Mouse (Mus musculus) heart, embryonic 12.5 days (tissue): Measurements from ENCODE around the gene Gm10337. TPM values are rescaled to one million over a fixed set of nuclear protein-coding genes. Genes with fewer than 3 reads are reported as not detected.

ENCODE experiments used
- ATAC-seq: fragments of 200-750 bp; cut with Nextera tagmentation; 2 replicates; pipeline ENCODE4 v1.8.0; 2017; ENCODE audit warnings: moderate TSS enrichment, moderate library complexity; ENCODE audit not compliant: insufficient number of reproducible peaks, low FRiP score
- H3K27ac ChIP-seq: fragments of 300-500 bp; sonication (generic); 2 replicates; pipeline ENCODE4 v1.5.1; 2016; ENCODE audit warnings: mild to moderate bottlenecking, moderate library complexity; ENCODE audit not compliant: poor library complexity, severe bottlenecking
- H3K27me3 ChIP-seq: fragments of 300-500 bp; sonication (generic); replicated peaks from 2 replicates; pipeline ENCODE4 v1.6.1; 2016; ENCODE audit warnings: mild to moderate bottlenecking, moderate library complexity
- H3K36me3 ChIP-seq: fragments of 300-500 bp; sonication (generic); 2 replicates; pipeline ENCODE4 v1.6.1; 2016; ENCODE audit warnings: mild to moderate bottlenecking, moderate library complexity
- H3K4me1 ChIP-seq: fragments of 300-500 bp; sonication (generic); replicated peaks from 2 replicates; pipeline ENCODE4 v1.6.1; 2016; ENCODE audit warnings: mild to moderate bottlenecking
- H3K4me2 ChIP-seq: fragments of 300-500 bp; sonication (generic); 2 replicates; pipeline ENCODE4 v1.6.1; 2016; ENCODE audit warnings: mild to moderate bottlenecking, moderate library complexity
- H3K4me3 ChIP-seq: fragments of 300-500 bp; sonication (generic); 2 replicates; pipeline ENCODE4 v1.5.1; 2016; ENCODE audit warnings: mild to moderate bottlenecking
- H3K9ac ChIP-seq: fragments of 300-500 bp; sonication (generic); 2 replicates; pipeline ENCODE4 v1.6.1; 2016; ENCODE audit warnings: mild to moderate bottlenecking, moderate library complexity
- H3K9me3 ChIP-seq: fragments of 300-500 bp; sonication (generic); replicated peaks from 2 replicates; pipeline ENCODE4 v1.6.1; 2016; ENCODE audit warnings: mild to moderate bottlenecking, moderate library complexity
- WGBS: fragments of 180-500 bp; shearing (Covaris S2); methylation state at CpG from one replicate; pipeline ENCODE4 v1.1.7; 2016; 5-methylcytosine and 5-hydroxymethylcytosine counted together
- polyA plus RNA-seq: library from polyadenylated mRNA; unstranded; fragments of >200 nt; fragmentation: Nextera tagmentation; extraction: Ambion mirVana; gene quantifications from 2 replicates; pipeline ENCODE4 v1.2.1, GENCODE M21; 2016

Gene Gm10337
- polyA plus RNA-seq, 1 experiment from 2014 or later, result not detected

GRCm38 (mm10) chr15:102468675-102469370 lies 34.7 kb upstream of the Gm10337 start:
- no peak overlapping the region for H3K27ac ChIP-seq
- H3K27me3 ChIP-seq, result no peaks in the 10 kb centered on the region
- peaks cover 4% of the 10 kb centered on the region; the same call in 1 of the 2 replicates for H3K36me3 ChIP-seq
- no peak for ATAC-seq
- no peak overlapping the region for H3K4me3 ChIP-seq
- no peak overlapping the region for H3K9ac ChIP-seq
- peaks cover 6% of the 10 kb centered on the region; the same call in 1 of the 2 replicates for H3K4me1 ChIP-seq
- H3K9me3 ChIP-seq, result no peaks in the 10 kb centered on the region
- H3K4me2 ChIP-seq, result no peak overlapping the region
- WGBS, result 90% methylated on average over 9 of the region's 9 CpGs

- peak; percentile 98 for ATAC-seq
- peak within 1 kb of the TSS; percentile 99 for H3K27ac ChIP-seq
- peak within 1 kb of the TSS; percentile 98 for H3K9ac ChIP-seq
- H3K9me3 ChIP-seq, result no peaks in the 10 kb centered on the region
- under 1% methylated on average over 35 of the region's 40 CpGs for WGBS
- H3K27me3 ChIP-seq, result no peaks in the 10 kb centered on the region
- H3K36me3 ChIP-seq, result peaks cover 16% of the 10 kb centered on the region
- peak within 1 kb of the TSS; percentile 81 for H3K4me3 ChIP-seq
- peaks cover 6% of the 10 kb centered on the region; the same call in 1 of the 2 replicates for H3K4me1 ChIP-seq
- H3K4me2 ChIP-seq, result peak within 1 kb of the TSS; percentile 62
Observed at GRCm38 (mm10) chr15:102470183-102470604, 33.3 kb upstream of the Gm10337 start, which contains the start of gene Pcbp2. TSS of gene Pcbp2 (plus strand) at chr15:102470539.

GRCm38 (mm10) chr15:102470605-102471294 lies 32.8 kb upstream of the Gm10337 start:
- Histone ChIP-seq H3K9me3 (no peaks in the 10 kb centered on the region), H3K27me3 (no peaks in the 10 kb centered on the region), H3K4me1 (peaks cover 6% of the 10 kb centered on the region; the same call in 1 of the 2 replicates), H3K9ac (peak overlapping the region; percentile 98), H3K4me2 (peak overlapping the region; percentile 62), H3K27ac (peak overlapping the region; percentile 99), H3K36me3 (peaks cover 22% of the 10 kb centered on the region), H3K4me3 (peak overlapping the region; percentile 81)
- peak; percentile 75 for ATAC-seq
- WGBS, result 0% methylated on average over 25 of the region's 67 CpGs

GRCm38 (mm10) chr15:102471295-102471645 lies 32.3 kb upstream of the Gm10337 start:
- no peak for ATAC-seq
- H3K9me3 ChIP-seq, result no peaks in the 10 kb centered on the region
- peaks cover 6% of the 10 kb centered on the region; the same call in 1 of the 2 replicates for H3K4me1 ChIP-seq
- H3K9ac ChIP-seq, result peak overlapping the region; percentile 98
- peak overlapping the region; percentile 81 for H3K4me3 ChIP-seq
- peaks cover 27% of the 10 kb centered on the region for H3K36me3 ChIP-seq
- no peaks in the 10 kb centered on the region for H3K27me3 ChIP-seq
- peak overlapping the region; percentile 62 for H3K4me2 ChIP-seq
- H3K27ac ChIP-seq, result peak overlapping the region; percentile 99
- WGBS, result 0% methylated on average over 10 of the region's 10 CpGs

- H3K9me3 ChIP-seq, result no peaks in the 10 kb centered on the region
- H3K4me3 ChIP-seq, result peak overlapping the region; percentile 81
- ATAC-seq, result no peak
- peak overlapping the region; percentile 56 for H3K9ac ChIP-seq
- H3K4me1 ChIP-seq, result peaks cover 6% of the 10 kb centered on the region; the same call in 1 of the 2 replicates
- peaks cover 31% of the 10 kb centered on the region for H3K36me3 ChIP-seq
- no peaks in the 10 kb centered on the region for H3K27me3 ChIP-seq
- no peak overlapping the region for H3K27ac ChIP-seq
- H3K4me2 ChIP-seq, result peak overlapping the region; percentile 64
Observed at GRCm38 (mm10) chr15:102471727-102472126, 31.8 kb upstream of the Gm10337 start.

- Histone ChIP-seq H3K27ac (no peak overlapping the region), H3K4me3 (no peak overlapping the region), H3K4me2 (peak overlapping the region; percentile 28; the same call in 1 of the 2 replicates), H3K9me3 (no peaks in the 10 kb centered on the region), H3K9ac (no peak overlapping the region), H3K36me3 (peaks cover 43% of the 10 kb centered on the region), H3K4me1 (peaks cover 6% of the 10 kb centered on the region; the same call in 1 of the 2 replicates), H3K27me3 (no peaks in the 10 kb centered on the region)
- WGBS, result 71% methylated on average over 2 of the region's 2 CpGs
- no peak for ATAC-seq
Observed at GRCm38 (mm10) chr15:102473246-102473645, 30.3 kb upstream of the Gm10337 start.

- WGBS, result 89% methylated on average over 2 of the region's 2 CpGs
- H3K9me3 ChIP-seq, result no peaks in the 10 kb centered on the region
- H3K36me3 ChIP-seq, result peaks cover 55% of the 10 kb centered on the region
- H3K9ac ChIP-seq, result no peak overlapping the region
- H3K4me3 ChIP-seq, result no peak overlapping the region
- no peaks in the 10 kb centered on the region for H3K27me3 ChIP-seq
- no peak for ATAC-seq
- H3K4me1 ChIP-seq, result peaks cover 6% of the 10 kb centered on the region; the same call in 1 of the 2 replicates
- H3K27ac ChIP-seq, result no peak overlapping the region
- H3K4me2 ChIP-seq, result no peak overlapping the region
Observed at GRCm38 (mm10) chr15:102474520-102474919, 29.0 kb upstream of the Gm10337 start.

- peak overlapping the region; percentile 40 for H3K4me2 ChIP-seq
- H3K36me3 ChIP-seq, result peaks cover 76% of the 10 kb centered on the region
- no peak overlapping the region for H3K9ac ChIP-seq
- peaks cover 15% of the 10 kb centered on the region for H3K4me1 ChIP-seq
- peak; percentile 48; the same call in 1 of the 2 replicates for ATAC-seq
- H3K27ac ChIP-seq, result peak overlapping the region; percentile 51
- no peaks in the 10 kb centered on the region for H3K9me3 ChIP-seq
- 43% methylated on average over 3 of the region's 3 CpGs for WGBS
- no peaks in the 10 kb centered on the region for H3K27me3 ChIP-seq
- H3K4me3 ChIP-seq, result no peak overlapping the region
Observed at GRCm38 (mm10) chr15:102483136-102483535, 20.4 kb upstream of the Gm10337 start.

GRCm38 (mm10) chr15:102485853-102486252 lies 17.7 kb upstream of the Gm10337 start:
- no peak for ATAC-seq

GRCm38 (mm10) chr15:102487664-102488063 lies 15.9 kb upstream of the Gm10337 start:
- 75% methylated on average over 1 of the region's 1 CpGs for WGBS
- no peak overlapping the region for H3K4me3 ChIP-seq

More at GRCm38 (mm10) chr15:102485853-102486252, 17.7 kb upstream of the Gm10337 start:
- Histone ChIP-seq H3K9me3 (no peaks in the 10 kb centered on the region), H3K36me3 (peaks cover 74% of the 10 kb centered on the region), H3K9ac (no peak overlapping the region), H3K27me3 (no peaks in the 10 kb centered on the region), H3K4me1 (peaks cover 15% of the 10 kb centered on the region), H3K4me3 (no peak overlapping the region), H3K4me2 (no peak overlapping the region), H3K27ac (no peak overlapping the region)
- 86% methylated on average over 12 of the region's 12 CpGs for WGBS

GRCm38 (mm10) chr15:102498322-102498721 lies 5.2 kb upstream of the Gm10337 start:
- Histone ChIP-seq H3K4me1 (no peaks in the 10 kb centered on the region), H3K4me2 (no peak overlapping the region), H3K27ac (no peak overlapping the region), H3K27me3 (no peaks in the 10 kb centered on the region), H3K36me3 (peaks cover 83% of the 10 kb centered on the region), H3K9ac (no peak overlapping the region), H3K9me3 (no peaks in the 10 kb centered on the region), H3K4me3 (no peak overlapping the region)
- no peak for ATAC-seq
- WGBS, result 89% methylated on average over 3 of the region's 3 CpGs

More at GRCm38 (mm10) chr15:102487664-102488063, 15.9 kb upstream of the Gm10337 start:
- Histone ChIP-seq H3K4me1 (peaks cover 15% of the 10 kb centered on the region), H3K9me3 (no peaks in the 10 kb centered on the region), H3K9ac (no peak overlapping the region), H3K27ac (no peak overlapping the region), H3K27me3 (no peaks in the 10 kb centered on the region), H3K36me3 (peaks cover 70% of the 10 kb centered on the region), H3K4me2 (no peak overlapping the region)
- no peak for ATAC-seq
